Comparison of ENCODE assay signal across 1 mouse cellular context in genomic region chr5:145113416-145113815, GRCm38 (mm10).
TF ChIP-seq lines count a peak whose summit lies in the region.

No protein-coding gene starts in this region.

TF ChIP-seq in MEL, 35 proteins besides CTCF, POLR2A, EP300 and RAD21:
- no peak for TF ChIP-seq MYB (IDR thresholded peaks at IDR 0.05; ENCODE audit: low read depth, low read length)
- no peak for TF ChIP-seq KAT2A (conservative IDR thresholded peaks at IDR 0.05; ENCODE audit: low read depth, low read length)
- TF ChIP-seq SMC3 (IDR thresholded peaks at IDR 0.05; ENCODE audit: low read depth, low read length), result no peak
- TF ChIP-seq ETS1 (IDR thresholded peaks at IDR 0.05; ENCODE audit: low read depth, low read length), result no peak
- no peak for TF ChIP-seq TBP (IDR thresholded peaks at IDR 0.05; ENCODE audit: low read depth, low read length)
- TF ChIP-seq MAX (IDR thresholded peaks at IDR 0.05; ENCODE audit: low read length), result no peak
- no peak for TF ChIP-seq E2F4 (IDR thresholded peaks at IDR 0.05; ENCODE audit: borderline replicate concordance, low read depth, low read length)
- TF ChIP-seq TAL1 (IDR thresholded peaks at IDR 0.05; ENCODE audit: low read length), result no peak
